Mouse (Mus musculus): ENCODE results near the gene Cbarp.

- no peak for TF ChIP-seq EP300 (IDR thresholded peaks at IDR 0.05; ENCODE audit: low read depth)
- no peak for TF ChIP-seq CTCF (IDR thresholded peaks at IDR 0.05; ENCODE audit: low read depth)
Observed at GRCm38 (mm10) chr10:80155277-80155676, 14.6 kb upstream of the Cbarp start.
